Mouse (Mus musculus): Measurements from ENCODE around the gene Aebp2. TPM values are rescaled to one million over a fixed set of nuclear protein-coding genes. Genes with fewer than 3 reads are reported as not detected.
"Not testable (repeated sequence)": the region's sequence is repeated elsewhere in the genome, so short reads cannot be mapped to it uniquely, and the experiment has no call there.

Gene Aebp2
- polyA plus RNA-seq, 1 experiment from 2014 or later = 11.8 TPM

DNA sequence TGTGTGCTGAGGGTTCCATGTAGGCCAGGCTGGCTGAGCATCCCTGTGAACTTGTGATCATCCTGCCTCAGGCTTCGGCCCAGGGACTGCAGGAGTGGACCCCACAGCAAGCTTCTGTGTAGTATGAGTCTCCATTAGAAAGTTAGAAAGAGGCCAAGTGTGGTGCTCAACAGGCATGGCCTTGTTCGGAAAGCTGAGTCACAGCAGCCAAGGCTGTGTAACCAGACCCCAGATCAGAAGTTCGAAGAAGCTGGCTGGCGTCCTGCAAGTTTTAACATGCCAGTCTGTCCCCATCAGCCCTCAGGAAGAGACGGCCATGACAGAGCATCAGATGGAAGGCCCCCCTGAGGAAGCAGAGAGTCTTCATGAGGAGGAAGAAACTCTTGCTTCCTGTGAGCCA is 31.1 kb upstream of the Aebp2 start:
- H3K4me2 ChIP-seq (ENCODE audit: low read depth) = no peak overlapping the region
- DNase-seq (ENCODE audit: low spot score) (no peak), ATAC-seq (ENCODE audit: insufficient read depth, low FRiP score, low TSS enrichment) (no peak)
- H3K27ac ChIP-seq (ENCODE audit: low read depth, low read length) = no peak overlapping the region
- H3K4me3 ChIP-seq (ENCODE audit: low read depth, low read length) = no peak overlapping the region
- H3K4me1 ChIP-seq (ENCODE audit: control insufficient read depth, insufficient read depth, low read length) = no peaks in the 10 kb centered on the region
- H3K27me3 ChIP-seq (ENCODE audit: control insufficient read depth, insufficient read depth, low read length) = no peaks in the 10 kb centered on the region
- H3K9ac ChIP-seq (ENCODE audit: low read length) = no peak overlapping the region
- H3K36me3 ChIP-seq (ENCODE audit: control insufficient read depth, insufficient read depth, low read length) = peaks cover 21% of the 10 kb centered on the region
- no peaks in the 10 kb centered on the region for H3K9me3 ChIP-seq (ENCODE audit: control insufficient read depth, low read length)
- 91% methylated on average over 5 of the region's 5 CpGs for WGBS

- Histone ChIP-seq H3K36me3 (ENCODE audit: control insufficient read depth, insufficient read depth, low read length) (peaks cover 17% of the 10 kb centered on the region), H3K4me2 (ENCODE audit: low read depth) (no peak overlapping the region), H3K27ac (ENCODE audit: low read depth, low read length) (no peak overlapping the region), H3K9ac (ENCODE audit: low read length) (no peak overlapping the region), H3K4me1 (ENCODE audit: control insufficient read depth, insufficient read depth, low read length) (no peaks in the 10 kb centered on the region), H3K4me3 (ENCODE audit: low read depth, low read length) (no peak overlapping the region), H3K27me3 (ENCODE audit: control insufficient read depth, insufficient read depth, low read length) (no peaks in the 10 kb centered on the region), H3K9me3 (ENCODE audit: control insufficient read depth, low read length) (no peaks in the 10 kb centered on the region)
- DNase-seq (ENCODE audit: low spot score) (no peak), ATAC-seq (ENCODE audit: insufficient read depth, low FRiP score, low TSS enrichment) (no peak)
- 89% methylated on average over 8 of the region's 8 CpGs for WGBS
These were observed 29.8 kb upstream of the Aebp2 start for GRCm38 (mm10) chr6:140592713-140593112.

GRCm38 (mm10) chr6:140593420-140594170 is 28.9 kb upstream of the Aebp2 start:
- DNase-seq (ENCODE audit: low spot score) = no peak

DNA sequence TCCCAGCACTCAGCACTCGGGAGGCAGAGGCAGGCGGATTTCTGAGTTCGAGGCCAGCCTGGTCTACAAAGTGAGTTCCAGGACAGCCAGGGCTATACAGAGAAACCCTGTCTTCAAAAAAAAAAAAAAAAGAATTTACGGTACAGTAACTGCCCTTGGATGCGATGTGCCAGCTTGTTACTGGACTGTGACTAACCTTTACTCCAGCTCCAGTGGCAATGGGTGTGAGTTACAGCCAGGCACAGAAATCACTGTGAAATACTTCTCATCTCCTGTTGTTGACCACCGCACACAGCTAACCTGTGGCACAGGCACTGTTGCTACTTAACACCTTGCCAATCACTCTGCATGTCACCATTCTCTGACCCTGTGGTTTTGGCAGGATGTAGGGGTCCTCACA is 26.9 kb upstream of the Aebp2 start:
- not testable (repeated sequence) for H3K4me1 ChIP-seq (ENCODE audit: control insufficient read depth, insufficient read depth, low read length); H3K27ac ChIP-seq (ENCODE audit: low read depth, low read length); H3K4me2 ChIP-seq (ENCODE audit: low read depth); DNase-seq (ENCODE audit: low spot score); H3K4me3 ChIP-seq (ENCODE audit: low read depth, low read length); H3K27me3 ChIP-seq (ENCODE audit: control insufficient read depth, insufficient read depth, low read length); H3K9me3 ChIP-seq (ENCODE audit: control insufficient read depth, low read length); H3K9ac ChIP-seq (ENCODE audit: low read length); ATAC-seq (ENCODE audit: insufficient read depth, low FRiP score, low TSS enrichment)
- peaks cover 10% of the 10 kb centered on the region; the same call in 1 of the 2 replicates for H3K36me3 ChIP-seq (ENCODE audit: control insufficient read depth, insufficient read depth, low read length)
- WGBS = 93% methylated on average over 6 of the region's 6 CpGs

More at GRCm38 (mm10) chr6:140593420-140594170, 28.9 kb upstream of the Aebp2 start:
- no peaks in the 10 kb centered on the region for H3K9me3 ChIP-seq (ENCODE audit: control insufficient read depth, low read length)
- WGBS = 90% methylated on average over 17 of the region's 17 CpGs
- no peak overlapping the region for H3K27ac ChIP-seq (ENCODE audit: low read depth, low read length)
- H3K27me3 ChIP-seq (ENCODE audit: control insufficient read depth, insufficient read depth, low read length) = no peaks in the 10 kb centered on the region
- no peaks in the 10 kb centered on the region for H3K4me1 ChIP-seq (ENCODE audit: control insufficient read depth, insufficient read depth, low read length)
- H3K36me3 ChIP-seq (ENCODE audit: control insufficient read depth, insufficient read depth, low read length) = peaks cover 15% of the 10 kb centered on the region
- H3K9ac ChIP-seq (ENCODE audit: low read length) = no peak overlapping the region
- no peak overlapping the region for H3K4me3 ChIP-seq (ENCODE audit: low read depth, low read length)
- H3K4me2 ChIP-seq (ENCODE audit: low read depth) = no peak overlapping the region
- ATAC-seq (ENCODE audit: insufficient read depth, low FRiP score, low TSS enrichment) = no peak

DNA sequence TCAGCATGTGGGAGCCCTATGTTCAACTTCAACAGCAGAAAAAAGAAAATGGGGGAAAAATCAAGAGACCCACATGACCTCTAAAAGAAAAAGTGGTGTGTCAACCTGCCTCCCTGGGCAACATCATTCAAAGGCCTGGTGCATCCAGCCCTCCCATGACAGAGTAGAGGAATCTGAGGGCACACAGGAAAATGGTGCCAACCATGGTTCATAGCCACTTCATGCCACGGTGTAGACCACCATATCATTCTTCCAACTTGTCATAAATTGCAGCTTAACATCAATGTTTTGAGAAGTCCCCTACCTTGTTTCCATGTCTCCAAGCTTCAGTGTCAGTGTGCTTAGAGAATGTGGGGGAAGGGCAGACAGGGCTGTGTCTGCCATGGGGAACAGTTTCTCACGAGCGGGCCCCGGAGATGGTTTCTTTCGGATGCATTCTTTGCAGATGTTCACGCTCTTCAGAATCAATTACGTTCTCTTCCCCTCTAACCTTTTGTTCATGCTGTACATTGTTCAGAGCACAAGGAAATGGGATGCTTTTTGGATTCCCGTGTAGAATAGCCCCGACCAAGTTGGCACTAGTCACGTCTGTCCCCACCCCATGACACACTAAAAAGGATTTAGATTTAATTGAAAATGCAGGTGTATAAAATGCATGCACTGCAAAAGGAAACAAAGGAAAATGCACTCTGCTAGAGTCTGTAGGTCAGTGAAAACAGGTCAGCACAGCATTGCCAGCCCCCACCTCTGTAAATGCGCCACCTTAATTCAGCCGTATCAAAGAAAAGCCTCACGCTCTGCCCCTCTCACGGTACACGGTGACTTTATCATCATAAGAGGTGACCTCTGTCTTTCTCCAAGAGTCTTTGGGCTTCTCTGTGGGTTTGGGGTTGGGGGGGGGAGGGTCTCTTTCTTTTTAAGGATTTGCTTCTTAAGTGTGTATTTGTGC is 24.8 kb upstream of the Aebp2 start:
- DNase-seq (ENCODE audit: low spot score) = no peak
- H3K9me3 ChIP-seq (ENCODE audit: control insufficient read depth, low read length) = no peaks in the 10 kb centered on the region
- ATAC-seq (ENCODE audit: insufficient read depth, low FRiP score, low TSS enrichment) = no peak
- no peak overlapping the region for H3K27ac ChIP-seq (ENCODE audit: low read depth, low read length)
- H3K27me3 ChIP-seq (ENCODE audit: control insufficient read depth, insufficient read depth, low read length) = no peaks in the 10 kb centered on the region
- H3K9ac ChIP-seq (ENCODE audit: low read length) = no peak overlapping the region
- no peak overlapping the region for H3K4me2 ChIP-seq (ENCODE audit: low read depth)
- H3K4me1 ChIP-seq (ENCODE audit: control insufficient read depth, insufficient read depth, low read length) = no peaks in the 10 kb centered on the region
- WGBS = 63% methylated on average over 15 of the region's 15 CpGs
- H3K4me3 ChIP-seq (ENCODE audit: low read depth, low read length) = no peak overlapping the region
- H3K36me3 ChIP-seq (ENCODE audit: control insufficient read depth, insufficient read depth, low read length) = peaks cover 3% of the 10 kb centered on the region; the same call in 1 of the 2 replicates

DNA sequence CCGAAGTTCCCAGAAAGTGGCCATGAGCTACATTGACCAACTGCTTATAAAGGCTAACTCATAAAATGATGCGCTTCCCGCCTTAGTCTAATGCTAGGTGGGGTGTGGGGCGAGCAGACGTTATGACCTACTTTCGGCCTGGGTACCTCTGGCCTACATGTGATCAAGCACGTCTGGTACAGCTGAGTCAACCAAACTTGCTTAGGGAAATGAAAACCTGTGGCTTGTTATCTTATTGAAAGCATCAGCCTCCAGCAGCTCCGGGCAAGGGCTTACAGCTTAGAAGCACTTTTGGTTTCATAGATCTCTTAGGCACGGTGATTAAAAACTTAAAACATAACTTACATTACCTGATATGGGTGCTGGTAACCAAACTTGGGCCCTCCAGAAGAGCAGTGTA is 23.9 kb upstream of the Aebp2 start:
- no peaks in the 10 kb centered on the region for H3K9me3 ChIP-seq (ENCODE audit: control insufficient read depth, low read length)
- peaks cover 5% of the 10 kb centered on the region; the same call in 1 of the 2 replicates for H3K4me1 ChIP-seq (ENCODE audit: control insufficient read depth, insufficient read depth, low read length)
- H3K9ac ChIP-seq (ENCODE audit: low read length) = no peak overlapping the region
- no peak overlapping the region for H3K4me3 ChIP-seq (ENCODE audit: low read depth, low read length)
- H3K27ac ChIP-seq (ENCODE audit: low read depth, low read length) = no peak overlapping the region
- DNase-seq (ENCODE audit: low spot score) (no peak), ATAC-seq (ENCODE audit: insufficient read depth, low FRiP score, low TSS enrichment) (no peak)
- H3K36me3 ChIP-seq (ENCODE audit: control insufficient read depth, insufficient read depth, low read length) = peaks cover 3% of the 10 kb centered on the region; the same call in 1 of the 2 replicates
- no peak overlapping the region for H3K4me2 ChIP-seq (ENCODE audit: low read depth)
- WGBS = 93% methylated on average over 9 of the region's 9 CpGs
- no peaks in the 10 kb centered on the region for H3K27me3 ChIP-seq (ENCODE audit: control insufficient read depth, insufficient read depth, low read length)

GRCm38 (mm10) chr6:140599337-140599736 is 23.1 kb upstream of the Aebp2 start:
- no peak for ATAC-seq (ENCODE audit: insufficient read depth, low FRiP score, low TSS enrichment)
- Histone ChIP-seq H3K4me2 (ENCODE audit: low read depth) (no peak overlapping the region), H3K4me1 (ENCODE audit: control insufficient read depth, insufficient read depth, low read length) (peaks cover 7% of the 10 kb centered on the region; the same call in 1 of the 2 replicates), H3K9ac (ENCODE audit: low read length) (no peak overlapping the region), H3K36me3 (ENCODE audit: control insufficient read depth, insufficient read depth, low read length) (peaks cover 3% of the 10 kb centered on the region; the same call in 1 of the 2 replicates), H3K4me3 (ENCODE audit: low read depth, low read length) (no peak overlapping the region), H3K27me3 (ENCODE audit: control insufficient read depth, insufficient read depth, low read length) (no peaks in the 10 kb centered on the region), H3K9me3 (ENCODE audit: control insufficient read depth, low read length) (no peaks in the 10 kb centered on the region), H3K27ac (ENCODE audit: low read depth, low read length) (no peak overlapping the region)
- 87% methylated on average over 5 of the region's 5 CpGs for WGBS
- DNase-seq (ENCODE audit: low spot score) = no peak

DNA sequence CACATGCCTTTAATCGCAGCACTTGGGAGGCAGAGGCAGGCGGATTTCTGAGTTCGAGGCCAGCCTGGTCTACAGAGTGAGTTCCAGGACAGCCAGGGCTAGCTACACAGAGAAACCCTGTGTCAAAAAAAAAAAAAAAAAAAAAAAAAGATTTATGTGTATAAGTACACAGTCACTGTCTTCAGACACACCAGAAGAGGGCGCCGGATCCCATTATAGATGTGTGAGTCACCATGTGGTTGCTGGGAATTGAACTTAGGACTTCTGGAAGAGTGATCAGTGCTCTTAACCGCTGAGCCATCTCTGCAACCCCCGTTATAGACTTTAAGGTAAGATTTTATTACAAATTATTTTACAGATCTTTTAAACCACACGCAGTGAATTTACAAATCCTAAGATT is 21.8 kb upstream of the Aebp2 start:
- 94% methylated on average over 8 of the region's 8 CpGs for WGBS
- not testable (repeated sequence) for H3K36me3 ChIP-seq (ENCODE audit: control insufficient read depth, insufficient read depth, low read length); H3K4me3 ChIP-seq (ENCODE audit: low read depth, low read length); DNase-seq (ENCODE audit: low spot score); H3K9ac ChIP-seq (ENCODE audit: low read length); H3K4me1 ChIP-seq (ENCODE audit: control insufficient read depth, insufficient read depth, low read length); H3K27ac ChIP-seq (ENCODE audit: low read depth, low read length); H3K27me3 ChIP-seq (ENCODE audit: control insufficient read depth, insufficient read depth, low read length); ATAC-seq (ENCODE audit: insufficient read depth, low FRiP score, low TSS enrichment); H3K4me2 ChIP-seq (ENCODE audit: low read depth); H3K9me3 ChIP-seq (ENCODE audit: control insufficient read depth, low read length)

Measured in neural tube, embryonic 11.5 days (tissue).